Mouse (Mus musculus) T-helper 17 cell (primary cell): ENCODE data around the gene Scgb2b27.
"Not testable (repeated sequence)": the region's sequence is repeated elsewhere in the genome, so short reads cannot be mapped to it uniquely, and the experiment has no call there.

Source experiments
- in situ Hi-C, 2 experiments: fragments of 300-600 bp; cut with MboI, MseI; formaldehyde crosslinking; loops; 1 replicate in 1 of 2; 2 replicates in 1 of 2; pipeline ENCODE4 v1.15.1; 2025; ENCODE audit warnings: high pct_unique_total_duplicates in 2 of 2

Scgb2b27 gene

DNA sequence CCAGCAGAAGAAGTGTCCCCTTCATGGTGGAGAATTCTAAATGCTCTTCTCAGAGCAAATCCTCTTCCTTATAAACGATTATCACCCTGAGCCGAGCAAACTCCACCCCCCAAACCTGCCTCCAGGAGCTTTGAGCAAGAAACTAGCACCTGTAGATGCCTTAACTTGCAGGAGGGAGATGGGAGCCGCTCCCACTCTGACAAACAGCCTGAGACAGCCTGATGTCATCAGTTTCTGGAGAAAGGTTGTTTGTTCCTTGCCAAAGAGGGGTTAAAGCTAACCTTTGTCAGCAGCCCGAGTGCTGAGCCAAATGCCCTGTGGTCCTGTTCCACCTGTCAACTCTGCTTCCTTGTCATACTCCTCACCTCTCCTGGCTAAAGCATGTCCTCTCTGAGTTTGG is at the start of gene Scgb2b27:
TSS of gene Scgb2b27 (minus strand) at position 101 of the 400 bp plus-strand sequence.
- in situ Hi-C loops, result no loop called here

GRCm38 (mm10) chr7:34036076-34036815 is 22.5 kb upstream of the Scgb2b27 start:
- in situ Hi-C loops, result not testable (repeated sequence)

- in situ Hi-C loops, result not testable (repeated sequence)
Measured at GRCm38 (mm10) chr7:34034579-34034978, 20.8 kb upstream of the Scgb2b27 start.

DNA sequence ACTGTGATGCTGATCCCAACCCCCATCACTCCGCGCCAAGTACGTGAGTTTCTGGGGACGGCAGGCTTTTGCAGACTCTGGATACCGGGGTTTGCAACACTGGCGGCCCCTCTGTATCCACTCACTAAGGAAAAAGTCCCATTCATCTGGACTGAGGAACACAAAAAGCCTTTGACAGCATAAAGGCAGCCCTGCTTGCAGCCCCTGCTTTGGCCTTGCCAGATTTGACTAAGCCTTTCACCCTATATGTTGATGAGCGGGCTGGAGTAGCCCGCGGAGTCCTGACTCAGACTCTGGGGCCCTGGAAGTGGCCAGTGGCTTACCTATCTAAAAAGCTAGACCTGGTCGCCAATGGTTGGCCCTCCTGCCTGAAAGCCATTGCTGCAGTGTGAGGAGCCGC is 16.3 kb upstream of the Scgb2b27 start:
- in situ Hi-C loops, result no loop called here

- in situ Hi-C loops, result loop anchor here in 1 of 2 experiments (10.0 kb wide), 1 partner anchor 558 kb away; no protein-coding TSS in a partner anchor
Measured at GRCm38 (mm10) chr7:34027202-34027601, 13.5 kb upstream of the Scgb2b27 start.

- in situ Hi-C loops, result loop anchor here in 1 of 2 experiments (10.0 kb wide), 1 partner anchor 559 kb away; no protein-coding TSS in a partner anchor
Measured at GRCm38 (mm10) chr7:34025641-34026040, 11.9 kb upstream of the Scgb2b27 start.

- in situ Hi-C loops, result loop anchor here in 1 of 2 experiments (10.0 kb wide), 1 partner anchor 564 kb away; no protein-coding TSS in a partner anchor
Measured at GRCm38 (mm10) chr7:34021183-34021582, 7.4 kb upstream of the Scgb2b27 start, which contains the start of gene Scgb1b27. Gene Scgb1b27 (plus strand): TSS chr7:34021483.

DNA sequence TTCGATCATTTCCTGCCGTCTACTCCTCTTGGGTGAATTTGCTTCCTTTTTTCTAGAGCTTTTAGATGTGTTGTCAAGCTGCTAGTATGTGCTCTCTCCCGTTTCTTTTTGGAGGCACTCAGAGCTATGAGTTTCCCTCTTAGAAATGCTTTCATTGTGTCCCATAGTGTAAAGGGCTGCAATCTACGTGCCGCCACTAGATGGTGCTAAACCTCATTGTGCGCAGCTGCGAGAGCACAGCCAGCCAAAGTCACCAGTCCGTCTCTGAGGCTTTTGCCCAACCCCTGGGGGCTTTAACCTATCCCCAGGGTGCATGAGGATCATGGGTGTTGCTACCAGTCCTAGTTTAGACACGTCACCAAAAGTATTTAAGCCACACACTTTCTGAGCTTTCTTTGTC is 31.5 kb downstream of the Scgb2b27 start:
- in situ Hi-C loops, result not testable (repeated sequence)
